Mouse (Mus musculus) olfactory bulb, adult 2 months (tissue): Measurements from ENCODE around the gene Fgfr2.

Source experiments
- CTCF ChIP-seq: fragments of 200-500 bp; IDR thresholded peaks from 2 replicates; pipeline ENCODE4 v1.5.1; 2012; ENCODE audit warnings: low read depth, mild to moderate bottlenecking, low read length, moderate library complexity; ENCODE audit not compliant: insufficient read depth
- POLR2A ChIP-seq: fragments of 200-500 bp; IDR thresholded peaks from 2 replicates; pipeline ENCODE4 v1.6.1; 2012; ENCODE audit warnings: mild to moderate bottlenecking, low read depth, low read length, moderate library complexity; ENCODE audit not compliant: insufficient read depth

DNA sequence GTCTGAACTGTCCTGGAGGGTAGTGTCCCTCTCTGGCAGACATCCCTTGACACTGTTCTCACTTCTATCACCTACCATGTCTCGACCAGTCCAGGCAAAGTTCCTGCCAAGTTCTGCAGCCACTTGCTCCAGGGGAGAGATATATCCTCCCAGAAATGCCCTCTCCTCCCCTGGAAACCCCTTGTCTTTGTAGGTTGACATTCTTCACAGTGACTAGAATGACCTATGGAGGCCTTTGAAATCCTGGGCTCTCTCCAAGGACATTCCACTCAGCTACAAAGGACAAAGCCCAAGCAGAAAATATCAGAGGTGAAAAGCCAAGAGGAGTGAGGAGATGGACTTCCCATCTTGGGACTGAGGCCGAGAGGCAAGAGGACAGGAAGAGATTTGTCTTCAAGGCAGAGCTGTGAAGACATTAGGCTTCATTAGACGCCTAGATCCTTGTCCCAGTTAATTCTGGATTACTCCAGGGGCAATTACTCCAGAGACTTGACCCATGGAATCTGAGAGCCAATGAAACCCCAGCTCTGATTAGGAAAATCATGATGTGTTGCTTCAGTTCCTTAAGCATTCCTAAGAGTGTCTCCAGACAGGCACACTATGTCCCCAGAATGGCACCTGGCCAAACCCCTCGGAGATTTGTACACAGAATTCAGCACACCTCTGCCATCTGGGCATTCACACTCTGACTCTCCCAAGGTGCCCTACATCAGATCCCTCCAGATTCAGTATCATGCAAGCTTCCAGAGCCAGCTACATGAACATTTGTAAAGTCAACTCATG lies 826.3 kb downstream of the Fgfr2 start:
- TF ChIP-seq CTCF (no peak), POLR2A (no peak)
